Mouse (Mus musculus): ENCODE measurements at regions not wholly inside any gene's neighbourhood (a gene's known extent, or its start where the extent isn't known, plus 50 kb on each side); places are given as distances from the start of the nearest gene placed in this dataset.

DNA sequence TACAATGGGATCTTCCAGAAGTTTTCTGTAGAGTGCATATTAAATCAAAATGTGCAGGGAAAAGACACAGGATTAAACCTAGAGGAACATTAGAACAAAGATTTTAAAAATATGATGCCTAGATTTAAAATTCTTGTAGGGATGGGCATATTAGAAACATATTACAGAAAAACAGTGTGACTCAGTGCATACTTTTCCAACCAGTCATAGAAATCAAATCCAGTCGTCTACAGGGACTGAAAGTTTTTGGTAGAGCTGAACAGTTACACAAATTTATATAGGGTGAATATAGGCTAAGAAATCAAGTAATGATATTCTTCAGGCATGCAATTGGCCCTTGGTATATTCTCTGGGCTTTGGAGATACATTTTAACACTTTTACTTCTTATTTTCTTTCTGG, 845.3 kb upstream of the Rgs18 start:
- DNase-seq (ENCODE audit: inconsistent ontology term): no peak

DNA sequence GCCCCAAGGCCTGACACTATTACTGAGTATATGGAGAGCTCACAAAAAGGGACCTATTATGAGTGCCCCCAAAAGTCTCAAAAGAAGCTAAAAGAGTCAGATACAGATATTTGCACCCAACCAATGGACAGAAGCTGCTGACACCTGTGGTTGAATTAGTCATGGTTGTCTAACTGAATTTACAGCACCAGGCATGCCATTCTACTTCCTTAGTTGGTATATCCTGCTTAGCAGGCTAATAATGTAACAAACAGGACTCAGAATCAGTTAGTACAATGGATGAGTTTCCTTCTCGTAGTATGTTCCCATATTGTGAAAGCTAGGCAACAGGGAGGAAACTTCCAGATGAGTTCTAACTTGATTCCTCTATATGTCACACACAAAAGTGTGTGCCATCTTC, 839.1 kb upstream of the Rgs18 start:
- peak; percentile 2 for DNase-seq (ENCODE audit: inconsistent ontology term)

DNA sequence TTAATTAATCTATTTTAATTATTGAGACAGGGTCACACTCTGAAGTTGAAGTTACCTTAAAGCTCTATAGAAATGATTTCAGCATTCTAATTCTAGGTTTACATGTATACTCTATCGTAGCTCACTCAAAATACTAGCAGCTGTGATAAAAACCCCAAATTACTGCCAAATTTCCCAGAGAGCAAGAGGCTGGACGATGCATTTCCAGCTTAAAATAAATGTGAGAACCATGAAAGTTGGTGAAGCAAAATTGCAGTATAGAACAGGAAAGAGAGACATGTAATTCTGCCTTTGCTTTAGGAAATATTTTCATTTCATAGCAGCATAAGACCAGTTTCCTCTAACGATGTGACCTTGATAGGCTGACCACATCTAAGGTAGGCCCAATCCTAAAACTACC, 821.7 kb upstream of the Rgs18 start:
- DNase-seq (ENCODE audit: inconsistent ontology term): no peak

DNA sequence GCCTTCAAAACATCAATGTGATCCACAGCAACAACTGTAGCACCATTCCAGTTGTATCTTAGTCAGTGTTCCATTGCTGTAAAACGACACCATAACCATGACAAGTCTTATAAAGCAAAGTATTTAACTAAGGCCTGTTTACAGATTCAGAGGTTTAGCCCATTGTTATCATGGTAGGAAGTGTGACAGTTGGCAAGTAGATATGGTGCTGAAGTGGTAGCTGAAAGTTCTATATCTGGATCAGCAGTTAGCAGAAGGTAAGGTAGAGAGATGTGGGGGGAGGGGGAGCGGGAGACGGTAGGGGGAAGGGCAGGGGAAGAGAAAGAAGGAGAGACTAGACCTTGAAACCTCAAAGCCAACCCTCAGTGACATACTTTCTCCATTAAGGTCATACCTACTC, 804.2 kb upstream of the Rgs18 start:
- no peak for DNase-seq (ENCODE audit: inconsistent ontology term)

DNA sequence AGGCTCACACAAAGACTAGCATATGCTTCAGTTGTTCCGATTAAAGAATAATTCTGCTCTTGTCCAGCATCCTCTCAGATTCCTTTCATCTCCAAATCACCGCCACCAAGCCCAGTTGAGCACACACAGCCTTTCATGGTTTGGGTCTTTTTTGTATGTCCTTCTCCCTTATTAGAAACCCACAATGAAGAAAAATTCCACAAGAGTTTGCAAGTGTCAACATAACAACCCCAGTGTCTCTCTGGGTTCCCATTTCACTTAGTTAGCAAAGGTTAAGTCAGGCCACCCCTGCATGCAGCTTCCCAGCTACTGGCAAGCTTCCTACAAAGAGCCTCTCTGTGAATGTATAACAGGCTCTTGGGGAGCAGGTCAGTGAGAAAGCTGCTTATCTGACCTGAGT, 794.8 kb upstream of the Rgs18 start:
- peak; percentile 80 for DNase-seq (ENCODE audit: inconsistent ontology term)

DNA sequence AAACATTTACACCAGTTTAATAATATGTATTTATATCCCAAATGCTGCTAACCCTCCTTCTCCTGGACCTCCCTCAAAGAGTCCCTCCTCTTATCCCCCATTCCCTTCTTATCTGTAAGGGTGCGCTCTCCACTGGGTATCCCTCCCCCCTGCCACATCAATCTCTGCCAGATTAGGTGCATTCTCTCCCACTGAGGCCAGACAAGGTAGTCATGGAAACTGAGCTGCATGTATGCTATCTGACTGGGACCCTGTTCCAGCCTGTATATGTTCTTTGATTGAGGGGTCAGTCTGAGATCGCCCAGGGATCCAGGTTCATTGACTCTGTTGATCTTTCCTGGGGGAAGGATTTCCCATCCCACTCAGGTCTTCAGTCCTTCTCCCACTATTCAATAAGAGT, 786.1 kb upstream of the Rgs18 start:
- no peak for DNase-seq (ENCODE audit: inconsistent ontology term)
